7 mouse cellular contexts compared by ENCODE assay signal in the genomic region with DNA sequence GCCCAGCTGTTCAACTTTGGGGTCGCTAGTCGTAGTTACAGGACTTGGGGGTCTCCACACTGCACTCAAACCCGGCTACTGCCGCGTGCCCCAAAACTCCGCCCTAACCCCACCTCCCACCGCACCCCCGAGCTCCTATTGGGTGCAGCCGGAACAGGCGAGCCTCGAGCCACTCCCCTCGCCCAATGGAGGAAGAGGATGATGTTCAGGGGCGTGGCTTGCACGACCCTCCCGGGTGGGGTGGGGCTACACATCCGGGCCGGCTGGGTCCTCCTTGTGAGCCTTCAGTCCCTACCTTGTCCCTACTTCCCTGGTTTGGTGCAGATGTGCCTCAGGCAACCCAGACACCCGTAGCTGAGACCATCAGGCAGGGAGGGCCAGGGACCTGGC. TPM values are rescaled to one million over a fixed set of nuclear protein-coding genes. Genes with fewer than 3 reads are reported as not detected.
DNase-seq lines count a peak whose midpoint lies in the region; ATAC-seq and TF ChIP-seq lines count a peak whose summit lies in the region.

No protein-coding gene starts in this region.

- H3K36me3 ChIP-seq in embryonic facial prominence, embryonic 11.5 days (replicated peaks; ENCODE audit: control insufficient read depth, insufficient read depth, low read depth, low read length): no peaks in the 10 kb centered on the region; the same call in none of the 2 replicates
- no peaks in the 10 kb centered on the region for H3K36me3 ChIP-seq in kidney, adult 2 months (ENCODE audit: control insufficient read depth, insufficient read depth, low read length)
- peaks cover 28% of the 10 kb centered on the region for H3K36me3 ChIP-seq in limb, embryonic 12.5 days
- H3K36me3 ChIP-seq in midbrain, embryonic 15.5 days (replicated peaks): no peaks in the 10 kb centered on the region
- no peaks in the 10 kb centered on the region for H3K36me3 ChIP-seq in spleen, adult 2 months (ENCODE audit: control insufficient read depth, insufficient read depth, low read length)

- no peak for TF ChIP-seq CTCF in kidney, adult 2 months (conservative IDR thresholded peaks at IDR 0.05; ENCODE audit: insufficient read depth, insufficient read length, low read depth, low read length)
- no peak for TF ChIP-seq CTCF in spleen, adult 2 months (IDR thresholded peaks at IDR 0.05; ENCODE audit: extremely low read depth, insufficient read depth, insufficient read length, insufficient replicate concordance)

- no peaks in the 10 kb centered on the region for H3K27me3 ChIP-seq in embryonic facial prominence, embryonic 11.5 days (ENCODE audit: control insufficient read depth, insufficient read depth, low read length)
- H3K27me3 ChIP-seq in kidney, adult 2 months (replicated peaks; ENCODE audit: control insufficient read depth, insufficient read depth, low read length): no peaks in the 10 kb centered on the region
- H3K27me3 ChIP-seq in limb, embryonic 12.5 days: no peaks in the 10 kb centered on the region
- H3K27me3 ChIP-seq in midbrain, embryonic 15.5 days (replicated peaks): no peaks in the 10 kb centered on the region
- H3K27me3 ChIP-seq in spleen, adult 2 months (ENCODE audit: control insufficient read depth, insufficient read depth, low read length): no peaks in the 10 kb centered on the region

- H3K27ac ChIP-seq in embryonic facial prominence, embryonic 11.5 days (replicated peaks; ENCODE audit: low read depth, low read length): peak overlapping the region; percentile 93
- H3K27ac ChIP-seq in kidney, adult 2 months (ENCODE audit: insufficient read depth, low read depth, low read length): peak overlapping the region; percentile 67
- peak overlapping the region; percentile 96 for H3K27ac ChIP-seq in limb, embryonic 12.5 days
- peak overlapping the region; percentile 90 for H3K27ac ChIP-seq in midbrain, embryonic 15.5 days
- peak overlapping the region; percentile 68 for H3K27ac ChIP-seq in spleen, adult 2 months (ENCODE audit: insufficient read depth, low read length)

- peaks cover 3% of the 10 kb centered on the region; the same call in 1 of the 2 replicates for H3K4me1 ChIP-seq in embryonic facial prominence, embryonic 11.5 days (ENCODE audit: control insufficient read depth, insufficient read depth, low read length)
- 0 out of 2 replicates have a peak, but pooled peaks cover 3% of the 10 kb centered on the region for H3K4me1 ChIP-seq in kidney, adult 2 months (ENCODE audit: control insufficient read depth, insufficient read depth, low read length)
- peaks cover 28% of the 10 kb centered on the region for H3K4me1 ChIP-seq in limb, embryonic 12.5 days (replicated peaks)
- peaks cover 31% of the 10 kb centered on the region for H3K4me1 ChIP-seq in midbrain, embryonic 15.5 days
- no peaks in the 10 kb centered on the region; the same call in 1 of the 2 replicates for H3K4me1 ChIP-seq in spleen, adult 2 months (ENCODE audit: control insufficient read depth, insufficient read depth, insufficient read length)

- H3K9me3 ChIP-seq in embryonic facial prominence, embryonic 11.5 days (replicated peaks; ENCODE audit: control insufficient read depth, low read length): no peaks in the 10 kb centered on the region
- no peaks in the 10 kb centered on the region for H3K9me3 ChIP-seq in limb, embryonic 12.5 days
- no peaks in the 10 kb centered on the region for H3K9me3 ChIP-seq in midbrain, embryonic 15.5 days

- TF ChIP-seq POLR2A in kidney, adult 2 months (IDR thresholded peaks at IDR 0.05; ENCODE audit: low read depth, low read length): no peak
- no peak for TF ChIP-seq POLR2A in spleen, adult 2 months (IDR thresholded peaks at IDR 0.05; ENCODE audit: low read depth, low read length)

- ATAC-seq in embryonic facial prominence, embryonic 11.5 days (replicated peaks; ENCODE audit: insufficient number of reproducible peaks, low FRiP score, low TSS enrichment, low read depth): peak; percentile 94
- ATAC-seq in limb, embryonic 12.5 days (ENCODE audit: insufficient number of reproducible peaks, insufficient read depth, low FRiP score, low TSS enrichment, low read depth): peak; percentile 92
- peak; percentile 98 for ATAC-seq in midbrain, embryonic 15.5 days (replicated peaks)

- peak; percentile 94 for DNase-seq in adrenal gland, postnatal 14 days
- DNase-seq in embryonic facial prominence, embryonic 11.5 days (ENCODE audit: low spot score): peak; percentile 98
- peak; percentile 89 to 93 for DNase-seq in heart, adult 18-20 months
- peak; percentile 94 for DNase-seq in kidney, adult 2 months
- peak; percentile 49 to 86 for DNase-seq in spleen, adult 2 months (ENCODE audit: low read depth in 1 of 2, low spot score in 2 of 2)

- peak overlapping the region; percentile 79 for H3K9ac ChIP-seq in embryonic facial prominence, embryonic 11.5 days (replicated peaks; ENCODE audit: low read length)
- peak overlapping the region; percentile 56 for H3K9ac ChIP-seq in limb, embryonic 12.5 days (replicated peaks)
- peak overlapping the region; percentile 53 for H3K9ac ChIP-seq in midbrain, embryonic 15.5 days

- 1% methylated on average over 18 of the region's 18 CpGs for WGBS in embryonic facial prominence, embryonic 11.5 days
- 2% methylated on average over 18 of the region's 18 CpGs for WGBS in kidney, adult 2 months
- WGBS in limb, embryonic 12.5 days: 0% methylated on average over 18 of the region's 18 CpGs
- 1% methylated on average over 18 of the region's 18 CpGs for WGBS in midbrain, embryonic 15.5 days
- under 1% methylated on average over 18 of the region's 18 CpGs for WGBS in spleen, adult 2 months

- peak overlapping the region; percentile 75 for H3K4me3 ChIP-seq in embryonic facial prominence, embryonic 11.5 days (ENCODE audit: low read depth, low read length)
- H3K4me3 ChIP-seq in kidney, adult 2 months (ENCODE audit: insufficient read depth, low read depth, low read length): peak overlapping the region; percentile 83
- H3K4me3 ChIP-seq in limb, embryonic 12.5 days (replicated peaks): peak overlapping the region; percentile 76
- H3K4me3 ChIP-seq in midbrain, embryonic 15.5 days: peak overlapping the region; percentile 56
- H3K4me3 ChIP-seq in spleen, adult 2 months (ENCODE audit: extremely low read depth, insufficient read depth, insufficient read length): peak overlapping the region; percentile 85

- H3K4me2 ChIP-seq in embryonic facial prominence, embryonic 11.5 days (ENCODE audit: low read depth, low read length): peak overlapping the region; percentile 59
- peak overlapping the region; percentile 84 for H3K4me2 ChIP-seq in limb, embryonic 12.5 days
- peak overlapping the region; percentile 81 for H3K4me2 ChIP-seq in midbrain, embryonic 15.5 days

RNA-seq across cellular contexts. Expression of a gene that starts 0.9 kb away (rescaled TPM):
- total RNA-seq in adrenal gland, postnatal 14 days (2021): 42.6 and 60.4 TPM in 2 replicates
- 14.7 and 15.0 TPM in 2 replicates for polyA plus RNA-seq in embryonic facial prominence, embryonic 11.5 days (2014; fragmentation: Nextera tagmentation; extraction: Ambion mirVana)
- total RNA-seq in heart, adult 18-20 months (2021): 1 to 10 TPM; 1.9 to 2.4 TPM
- 26.9 and 28.8 TPM in 2 replicates for polyA plus RNA-seq in kidney, adult 2 months (2012; rRNA removed)
- 37.3 and 38.5 TPM in 2 replicates for polyA plus RNA-seq in limb, embryonic 12.5 days (2016; fragmentation: Nextera tagmentation; extraction: Ambion mirVana)
- 15.8 and 15.9 TPM in 2 replicates for polyA plus RNA-seq in midbrain, embryonic 15.5 days (2015; fragmentation: Nextera tagmentation; extraction: Ambion mirVana)
- 19.4 and 23.6 TPM in 2 replicates for polyA plus RNA-seq in spleen, adult 2 months (2012; rRNA removed)

RNA-seq across cellular contexts. Expression of a gene that starts 36.0 kb away (rescaled TPM):
- total RNA-seq in adrenal gland, postnatal 14 days (2021): 9.1 and 10.4 TPM in 2 replicates
- polyA plus RNA-seq in embryonic facial prominence, embryonic 11.5 days (2014; fragmentation: Nextera tagmentation; extraction: Ambion mirVana): 126 and 132 TPM in 2 replicates
- 1 to 10 TPM; 4.7 to 6.4 TPM for total RNA-seq in heart, adult 18-20 months (2021)
- 3.4 and 6.0 TPM in 2 replicates for polyA plus RNA-seq in kidney, adult 2 months (2012; rRNA removed)
- 152 and 161 TPM in 2 replicates for polyA plus RNA-seq in limb, embryonic 12.5 days (2016; fragmentation: Nextera tagmentation; extraction: Ambion mirVana)
- 15.7 and 17.8 TPM in 2 replicates for polyA plus RNA-seq in midbrain, embryonic 15.5 days (2015; fragmentation: Nextera tagmentation; extraction: Ambion mirVana)
- 9.0 and 11.6 TPM in 2 replicates for polyA plus RNA-seq in spleen, adult 2 months (2012; rRNA removed)

Comparison
In these comparisons a context has a peak if more than half of its experiments do, and no peak if none do; other contexts are left out.
1. Peak in every context shown above with its lines: DNase-seq, ATAC-seq, H3K4me3 ChIP-seq and H3K27ac ChIP-seq.